Mouse (Mus musculus): ENCODE data around the gene Zfp971.
"Not testable (repeated sequence)": the region's sequence is repeated elsewhere in the genome, so short reads cannot be mapped to it uniquely, and the experiment has no call there.

- TF ChIP-seq CTCF (IDR thresholded peaks at IDR 0.05; ENCODE audit: control insufficient read depth, insufficient read depth, insufficient read length); MAX (IDR thresholded peaks at IDR 0.05); USF1 (IDR thresholded peaks at IDR 0.05; ENCODE audit: low read depth); CEBPB (IDR thresholded peaks at IDR 0.05; ENCODE audit: low read depth); MYOG (IDR thresholded peaks at IDR 0.05; ENCODE audit: control insufficient read depth, extremely low read depth, insufficient read length); MYOD1 (IDR thresholded peaks at IDR 0.05; ENCODE audit: control insufficient read depth, insufficient read length, low read depth): not testable (repeated sequence)
Measured at GRCm38 (mm10) chr2:178023011-178023611, at the start of gene Zfp971.

Data from C2C12 (cell line).